ENCODE assay signal across 8 mouse cellular contexts in genomic region chr7:93095511-93095910, GRCm38 (mm10). TPM values are rescaled to one million over a fixed set of nuclear protein-coding genes. Genes with fewer than 3 reads are reported as not detected.
DNase-seq lines count a peak whose midpoint lies in the region; ATAC-seq and TF ChIP-seq lines count a peak whose summit lies in the region.

No protein-coding gene starts in this region.

- no peak overlapping the region for H3K27ac ChIP-seq in heart, embryonic 11.5 days (ENCODE audit: low read depth, low read length)
- no peak overlapping the region for H3K27ac ChIP-seq in kidney, embryonic 16.5 days (ENCODE audit: low read length)
- no peak overlapping the region for H3K27ac ChIP-seq in liver, embryonic 14.5 days

- no peak overlapping the region for H3K4me3 ChIP-seq in heart, embryonic 11.5 days (ENCODE audit: low read depth, low read length)
- H3K4me3 ChIP-seq in kidney, embryonic 16.5 days (ENCODE audit: low read length), result no peak overlapping the region
- no peak overlapping the region; a peak in 1 of 4 replicates for H3K4me3 ChIP-seq in liver, embryonic 14.5 days (ENCODE audit: insufficient read depth in 1 of 2, low read depth in 2 of 2, low read length in 2 of 2)

- H3K9me3 ChIP-seq in heart, embryonic 11.5 days (replicated peaks; ENCODE audit: control insufficient read depth, low read length), result no peaks in the 10 kb centered on the region
- H3K9me3 ChIP-seq in kidney, embryonic 16.5 days (ENCODE audit: low read length), result no peaks in the 10 kb centered on the region
- no peaks in the 10 kb centered on the region for H3K9me3 ChIP-seq in liver, embryonic 14.5 days (ENCODE audit: control insufficient read depth, low read length)

- peak; percentile 42; the same call in 1 of the 2 replicates for TF ChIP-seq CTCF in liver, embryonic 14.5 days (IDR thresholded peaks at IDR 0.05; ENCODE audit: low read depth)

- H3K27me3 ChIP-seq in heart, embryonic 11.5 days (ENCODE audit: control insufficient read depth, insufficient read depth, low read length), result no peaks in the 10 kb centered on the region
- no peaks in the 10 kb centered on the region for H3K27me3 ChIP-seq in kidney, embryonic 16.5 days (ENCODE audit: insufficient read depth, low read length)
- H3K27me3 ChIP-seq in liver, embryonic 14.5 days (ENCODE audit: control insufficient read depth, insufficient read depth, low read length), result no peaks in the 10 kb centered on the region

- WGBS in heart, embryonic 11.5 days (ENCODE audit: insufficient replicate concordance), result 6% methylated on average over 8 of the region's 8 CpGs
- WGBS in kidney, embryonic 16.5 days, result 6% methylated on average over 8 of the region's 8 CpGs
- WGBS in liver, embryonic 14.5 days (ENCODE audit: insufficient replicate concordance), result 15% methylated on average over 8 of the region's 8 CpGs

- H3K9ac ChIP-seq in heart, embryonic 11.5 days (ENCODE audit: low read depth, low read length), result no peak overlapping the region
- H3K9ac ChIP-seq in kidney, embryonic 16.5 days (replicated peaks; ENCODE audit: low read length), result no peak overlapping the region
- H3K9ac ChIP-seq in liver, embryonic 14.5 days (replicated peaks), result no peak overlapping the region

- H3K36me3 ChIP-seq in heart, embryonic 11.5 days (ENCODE audit: control insufficient read depth, insufficient read depth, low read length), result no peaks in the 10 kb centered on the region
- no peaks in the 10 kb centered on the region for H3K36me3 ChIP-seq in kidney, embryonic 16.5 days (ENCODE audit: insufficient read depth, low read length)
- no peaks in the 10 kb centered on the region for H3K36me3 ChIP-seq in liver, embryonic 14.5 days (replicated peaks; ENCODE audit: control insufficient read depth, insufficient read depth, low read depth)

- peak; percentile 46 for DNase-seq in layer of hippocampus, adult 11-12 months (ENCODE audit: low spot score)
- no peak for DNase-seq in layer of hippocampus, adult 9-10 months (ENCODE audit: low spot score)
- peak; percentile 34 to 57 for DNase-seq in cerebellum, postnatal 4 days (ENCODE audit: low spot score in 2 of 2)
- DNase-seq in liver, embryonic 14.5 days (ENCODE audit: low read depth in 3 of 3, low spot score in 3 of 3), result no peak
- DNase-seq in ovary, postnatal 14 days (ENCODE audit: low spot score), result peak; percentile 21

- no peaks in the 10 kb centered on the region for H3K4me1 ChIP-seq in heart, embryonic 11.5 days (ENCODE audit: control insufficient read depth, insufficient read depth, low read length)
- H3K4me1 ChIP-seq in kidney, embryonic 16.5 days (ENCODE audit: insufficient read depth, low read length), result peaks cover 8% of the 10 kb centered on the region; the same call in 1 of the 2 replicates
- H3K4me1 ChIP-seq in liver, embryonic 14.5 days (replicated peaks; ENCODE audit: control insufficient read depth in 2 of 2, insufficient read depth in 2 of 2, low read length in 1 of 2), result no peaks in the 10 kb centered on the region

- TF ChIP-seq EP300 in liver, embryonic 14.5 days (IDR thresholded peaks at IDR 0.05; ENCODE audit: low read depth), result no peak

- H3K4me2 ChIP-seq in heart, embryonic 11.5 days, result peak overlapping the region; percentile 56
- H3K4me2 ChIP-seq in kidney, embryonic 16.5 days (replicated peaks; ENCODE audit: low read depth, low read length), result peak overlapping the region; percentile 30
- 0 out of 2 replicates have a peak overlapping the region, but pooled peaks have one; percentile 26 for H3K4me2 ChIP-seq in liver, embryonic 14.5 days (ENCODE audit: low read depth)

- ATAC-seq in heart, embryonic 11.5 days (replicated peaks; ENCODE audit: insufficient number of reproducible peaks, low FRiP score, low TSS enrichment), result no peak
- ATAC-seq in kidney, embryonic 16.5 days (ENCODE audit: low FRiP score, low TSS enrichment), result peak; percentile 85
- ATAC-seq in liver, embryonic 14.5 days (ENCODE audit: insufficient read depth), result no peak
- no peak for ATAC-seq in erythroid progenitor cell, adult 5-6 weeks (replicated peaks; ENCODE audit: low FRiP score, poor library complexity, severe bottlenecking)

RNA-seq across cellular contexts. Expression of gene Fam181b, which starts 15.8 kb away (rescaled TPM):
- 1.7 and 2.0 TPM in 2 replicates for polyA plus RNA-seq in heart, embryonic 11.5 days (2014; fragmentation: Nextera tagmentation; extraction: Ambion mirVana)
- 2.8 and 3.0 TPM in 2 replicates for polyA plus RNA-seq in kidney, embryonic 16.5 days (2015; fragmentation: Nextera tagmentation; extraction: Ambion mirVana)
- polyA plus RNA-seq in liver, embryonic 14.5 days (2012; rRNA removed), result 0.06 TPM in 2 replicates
- polyA plus RNA-seq in liver, embryonic 14.5 days (2014; fragmentation: Nextera tagmentation; extraction: Ambion mirVana), result not detected in 2 replicates
- total RNA-seq in erythroid progenitor cell, adult 5-6 weeks (2015; ENCODE audit: low replicate concordance), result not detected in 2 replicates
- total RNA-seq in erythroid progenitor cell, adult 5-6 weeks (2017; ENCODE audit: low replicate concordance), result not detected in 2 replicates

Comparison
In these comparisons a context has a peak if more than half of its experiments do, and no peak if none do; other contexts are left out.
1. DNase-seq: peak in layer of hippocampus, adult 11-12 months (single experiment), cerebellum, postnatal 4 days (2 of 2) and ovary, postnatal 14 days (single experiment); none in layer of hippocampus, adult 9-10 months (single experiment) and liver, embryonic 14.5 days (0 of 3).
2. Peak in every context shown above with its lines, with median percentiles within 50 percentile points of each other: H3K4me2 ChIP-seq.